Mouse (Mus musculus): ENCODE data around the gene Ebf4.

DNA sequence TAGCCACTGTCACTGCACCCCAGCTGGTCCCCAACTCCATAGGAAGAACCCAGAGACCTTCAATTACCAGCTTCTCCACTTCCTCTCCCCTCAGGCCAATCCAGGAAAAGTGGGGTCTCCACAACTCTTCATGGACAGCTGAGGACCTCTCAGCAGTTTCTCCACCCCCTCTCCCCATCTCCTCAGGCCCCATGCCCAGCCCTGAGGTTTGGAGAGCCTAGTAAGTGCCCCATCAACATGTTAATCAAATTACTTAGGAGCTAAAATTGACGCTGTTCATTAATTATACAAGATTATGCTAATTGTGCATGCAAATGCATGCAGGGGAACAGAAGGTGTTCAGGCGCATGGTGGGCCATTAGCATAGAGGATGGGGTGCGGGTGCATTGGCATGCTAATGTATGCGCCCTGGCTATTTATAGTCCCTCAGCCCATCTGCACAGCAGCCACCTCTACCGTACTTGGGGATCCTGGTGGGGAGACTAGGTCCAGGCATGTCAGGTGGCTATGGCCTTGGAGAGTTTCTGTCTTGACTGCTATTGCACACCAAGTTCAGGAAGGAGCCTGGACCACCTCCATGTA is 56.9 kb downstream of the Ebf4 start:
- TF ChIP-seq POLR2A (IDR thresholded peaks at IDR 0.05; ENCODE audit: borderline replicate concordance, low read depth, low read length) (no peak), CTCF (IDR thresholded peaks at IDR 0.05; ENCODE audit: low read depth, low read length) (no peak)

All from bone marrow macrophage, adult 2 months (primary cell).